Mouse (Mus musculus): ENCODE results near the gene Fiz1.

The Fiz1 gene

GRCm38 (mm10) chr7:5014251-5015117 is at the start of gene Fiz1, which contains the start of gene Zfp524:
Gene Fiz1 (minus strand): TSS chr7:5014697.
Gene Zfp524 (plus strand): TSS chr7:5014415.
- peak; percentile 95 to 96 for DNase-seq

- DNase-seq: no peak
These were observed 48.0 kb upstream of the Fiz1 start for GRCm38 (mm10) chr7:5062360-5063001.

GRCm38 (mm10) chr7:5061774-5062359 is 47.4 kb upstream of the Fiz1 start, which contains the start of gene U2af2:
Gene U2af2 (plus strand): TSS chr7:5062143.
- peak; percentile 93 to 94 for DNase-seq

GRCm38 (mm10) chr7:5060944-5061773 is 46.7 kb upstream of the Fiz1 start:
- DNase-seq: peak; percentile 99

DNA sequence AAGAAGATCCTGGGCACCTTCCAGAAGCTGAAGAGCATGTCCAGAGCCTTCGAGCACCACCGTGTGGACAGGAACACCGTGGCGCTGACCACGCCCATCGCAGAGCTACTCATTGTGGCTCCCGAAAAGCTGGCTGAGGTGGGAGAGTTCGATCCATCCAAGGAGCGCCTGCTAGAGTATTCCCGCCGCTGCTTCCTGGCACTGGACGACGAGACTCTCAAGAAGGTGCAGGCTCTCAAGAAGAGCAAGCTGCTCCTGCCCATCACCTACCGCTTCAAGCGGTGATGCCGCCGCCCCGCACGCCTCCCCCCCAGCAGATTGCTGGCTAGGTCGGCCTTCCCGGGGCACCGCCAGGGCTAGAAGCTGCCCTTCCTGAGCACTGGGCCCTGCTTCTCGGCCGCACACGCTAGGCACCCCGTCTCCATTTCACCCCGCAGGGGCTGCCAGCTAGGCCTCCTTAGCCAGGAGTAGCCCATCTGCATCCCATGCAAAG is 45.8 kb upstream of the Fiz1 start:
- DNase-seq: peak; percentile 89 to 93

DNA sequence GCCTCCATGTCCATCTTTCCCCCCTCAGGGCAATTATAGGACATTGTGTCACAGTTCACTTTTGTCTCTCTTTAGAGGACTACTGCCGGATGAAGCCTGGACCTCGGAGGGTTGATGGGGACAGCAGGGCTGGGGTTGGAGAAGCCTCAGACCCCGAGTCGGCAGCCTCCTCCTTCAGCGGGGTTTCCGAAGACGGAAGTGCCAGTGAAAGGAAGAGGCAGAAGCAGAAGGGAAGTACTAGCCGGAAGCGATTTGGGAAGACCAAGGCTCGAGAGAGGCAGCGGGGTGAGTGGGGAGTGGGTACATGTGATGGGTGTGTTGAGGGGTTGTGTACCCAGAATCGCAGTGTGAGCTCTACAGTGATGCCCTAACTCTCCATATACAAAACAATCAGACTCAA is 44.9 kb upstream of the Fiz1 start:
- peak in 1 of 2 experiments; percentile 37 for DNase-seq

DNA sequence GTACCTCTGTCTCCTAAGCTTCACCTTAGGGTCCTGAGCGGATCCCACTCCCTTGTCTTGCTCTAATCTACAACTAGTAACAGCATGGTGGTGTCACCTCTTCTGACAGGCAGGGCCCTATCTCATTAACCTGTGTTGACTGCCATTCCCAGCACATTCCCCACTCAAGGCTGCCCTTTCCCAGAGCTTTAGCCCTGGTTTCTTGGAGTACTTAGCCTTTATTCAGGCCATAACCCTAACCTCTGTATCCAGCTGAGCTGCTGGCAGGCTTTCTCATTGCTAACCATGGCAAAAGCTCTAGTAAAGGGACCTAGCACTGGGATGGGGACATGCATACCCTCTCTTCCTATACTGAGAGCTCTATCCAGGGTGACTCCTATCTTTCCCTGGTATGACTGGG is 44.1 kb upstream of the Fiz1 start:
- no peak for DNase-seq

- DNase-seq: peak in 1 of 2 experiments; percentile 36
These were observed 43.3 kb upstream of the Fiz1 start for GRCm38 (mm10) chr7:5057804-5058203.

GRCm38 (mm10) chr7:5057381-5057780 is 42.9 kb upstream of the Fiz1 start:
- DNase-seq: peak in 1 of 2 experiments; percentile 30

DNA sequence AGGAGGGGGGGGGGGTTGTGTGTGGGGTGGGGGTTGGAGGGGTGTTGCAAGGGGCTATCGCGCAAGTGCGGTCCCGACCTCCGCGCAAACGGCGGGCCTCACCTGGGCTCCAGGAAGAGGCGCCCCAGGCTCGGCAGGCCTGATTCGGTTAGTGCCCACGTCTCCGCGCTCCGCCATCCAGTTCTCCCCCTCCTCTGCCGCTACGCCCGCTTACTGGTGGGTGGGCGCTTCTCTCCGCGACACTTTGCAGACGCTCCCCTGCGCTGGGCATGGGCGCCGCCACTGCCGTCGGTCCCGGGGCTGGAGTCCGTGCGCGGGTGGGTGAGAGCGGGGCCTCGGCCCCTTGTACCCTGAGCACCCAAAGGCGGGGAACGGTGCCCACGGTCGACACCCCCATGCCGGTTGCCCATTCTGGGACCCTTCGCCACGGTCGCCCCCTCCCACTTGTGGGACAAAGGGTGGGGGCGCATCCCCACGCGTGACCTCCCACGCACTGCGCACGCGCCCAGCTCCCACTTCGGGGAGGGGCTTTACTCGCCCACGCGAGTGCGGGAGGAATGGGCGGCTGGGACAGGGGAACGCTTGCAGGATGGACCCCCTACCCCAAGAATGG is 42.3 kb upstream of the Fiz1 start:
- peak; percentile 59 to 73 for DNase-seq

DNA sequence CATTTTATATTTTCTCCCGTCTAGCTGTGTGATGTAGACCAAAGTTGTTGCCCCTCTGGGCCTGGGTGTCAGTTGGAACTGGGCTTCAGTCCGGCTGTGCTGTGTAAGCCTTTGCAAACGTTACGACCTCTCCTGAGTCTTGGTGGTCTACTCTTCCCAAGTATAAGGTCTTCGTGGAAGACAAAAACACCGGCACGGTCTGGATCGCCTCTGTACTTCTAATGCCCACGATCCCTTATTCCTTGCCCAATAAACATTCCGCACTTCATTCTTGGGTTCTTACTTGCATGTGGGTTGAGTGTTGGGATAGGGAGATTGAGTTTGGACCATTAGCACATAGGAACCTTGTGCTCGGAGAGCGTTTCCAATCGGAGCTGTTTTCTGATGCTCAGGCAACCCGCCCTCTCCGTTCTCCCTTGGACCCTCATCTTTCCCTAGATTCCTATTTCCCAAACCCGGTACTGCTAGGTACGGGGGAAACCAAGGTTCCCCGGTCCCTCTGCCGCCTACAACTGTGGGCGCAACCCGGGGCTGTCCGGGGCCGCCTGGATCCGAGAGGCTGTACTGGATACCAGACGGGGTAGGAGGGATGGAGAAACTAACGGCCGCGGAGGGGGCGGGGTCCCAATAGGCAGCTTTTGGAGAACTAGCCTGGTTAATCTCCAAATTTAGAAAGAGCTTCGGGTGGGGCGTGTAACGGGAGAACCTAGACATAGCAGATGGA is 39.1 kb upstream of the Fiz1 start:
- peak in 1 of 2 experiments; percentile 57 for DNase-seq

GRCm38 (mm10) chr7:5052931-5053343 is 38.4 kb upstream of the Fiz1 start:
- peak in 1 of 2 experiments; percentile 56 for DNase-seq

- DNase-seq: peak in 1 of 2 experiments; percentile 35
These were observed 37.9 kb upstream of the Fiz1 start for GRCm38 (mm10) chr7:5052438-5052837.

DNA sequence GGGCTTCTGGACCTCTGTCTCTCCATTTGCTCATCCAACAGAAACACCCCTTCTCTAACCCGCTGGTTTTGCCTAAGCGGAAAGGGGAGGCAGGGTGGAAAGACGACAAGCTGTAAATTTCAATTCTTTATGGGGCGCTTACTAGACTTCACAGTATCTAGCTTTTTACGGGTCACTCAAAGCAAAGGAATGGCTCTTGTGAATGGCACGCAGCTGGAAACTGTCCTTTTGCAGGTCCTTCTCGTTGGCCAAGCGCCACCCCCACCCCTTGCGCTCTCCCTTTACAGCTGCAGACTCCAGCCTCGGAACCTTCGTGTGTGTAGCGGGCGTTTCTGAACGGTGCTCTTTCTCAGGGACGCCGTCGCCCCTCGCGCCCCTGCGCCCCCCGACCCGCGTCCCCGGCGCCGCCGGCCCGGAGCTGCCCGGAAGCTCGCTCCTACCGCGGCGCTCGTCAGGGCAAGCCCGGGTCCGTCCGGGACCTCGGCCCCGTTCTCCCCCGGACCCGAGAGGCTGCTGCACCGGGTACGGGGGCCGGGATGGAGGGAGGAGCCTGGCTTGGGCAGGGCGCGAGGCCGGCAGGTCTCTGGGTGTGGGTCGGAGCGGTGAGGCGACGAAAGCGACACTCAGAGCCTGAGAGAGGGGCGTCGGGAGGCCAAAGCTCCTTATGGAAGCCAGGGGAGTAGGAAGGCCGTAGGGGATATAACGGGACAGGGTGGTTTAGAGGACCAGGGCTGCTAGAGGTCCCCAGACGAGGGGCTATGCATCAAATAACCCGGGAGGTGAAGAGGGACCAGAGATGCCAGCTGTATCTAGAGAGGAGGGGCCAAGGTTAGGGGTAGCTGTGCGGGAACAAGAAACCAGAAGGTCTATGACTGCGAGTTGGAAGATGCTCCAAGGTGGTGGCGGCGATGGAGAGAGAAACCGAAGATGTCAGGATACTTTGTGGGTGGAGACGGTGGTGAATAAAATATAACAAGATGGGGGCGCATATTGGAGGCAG is 37.0 kb upstream of the Fiz1 start, which contains the start of gene Zfp580:
Zfp580 (plus strand) TSS at position 346 of the 1,000 bp plus-strand sequence.
- DNase-seq: peak; percentile 77 to 90

- DNase-seq: peak in 1 of 2 experiments; percentile 50
These were observed 32.8 kb upstream of the Fiz1 start for GRCm38 (mm10) chr7:5047313-5047712.

GRCm38 (mm10) chr7:5046112-5046511 is 31.6 kb upstream of the Fiz1 start:
- DNase-seq: no peak

- DNase-seq: no peak
These were observed 30.5 kb upstream of the Fiz1 start for GRCm38 (mm10) chr7:5044981-5045380.

- DNase-seq: no peak
These were observed 24.4 kb upstream of the Fiz1 start for GRCm38 (mm10) chr7:5038940-5039339.

GRCm38 (mm10) chr7:5038109-5038732 is 23.7 kb upstream of the Fiz1 start, which contains the start of gene Zfp784:
Gene Zfp784 (minus strand): TSS chr7:5038446.
- peak; percentile 94 to 95 for DNase-seq

Data from cerebellum, adult 18-20 months (tissue).